Mouse (Mus musculus): ENCODE measurements at regions not wholly inside any gene's neighbourhood (a gene's known extent, or its start where the extent isn't known, plus 50 kb on each side); places are given as distances from the start of the nearest gene placed in this dataset.

- WGBS = 95% methylated on average over 5 of the region's 5 CpGs
- no peaks in the 10 kb centered on the region for H3K9me3 ChIP-seq (ENCODE audit: control insufficient read depth)
- no peaks in the 10 kb centered on the region for H3K4me1 ChIP-seq (replicated peaks; ENCODE audit: control insufficient read depth, insufficient read depth, low read length)
These were observed 122.9 kb downstream of the Sp3 start for GRCm38 (mm10) chr2:72857377-72857776.

GRCm38 (mm10) chr2:72865462-72866365, 114.5 kb downstream of the Sp3 start:
- H3K27ac ChIP-seq (ENCODE audit: low read depth, low read length) = peak overlapping the region; percentile 82
- H3K4me1 ChIP-seq (replicated peaks; ENCODE audit: control insufficient read depth, insufficient read depth, low read length) = no peaks in the 10 kb centered on the region
- H3K27me3 ChIP-seq (replicated peaks; ENCODE audit: control insufficient read depth, insufficient read depth, low read length) = no peaks in the 10 kb centered on the region
- no peak overlapping the region for H3K4me3 ChIP-seq (ENCODE audit: low read depth, low read length)
- H3K36me3 ChIP-seq (ENCODE audit: control insufficient read depth, insufficient read depth) = no peaks in the 10 kb centered on the region
- peak overlapping the region; percentile 32; the same call in 1 of the 2 replicates for H3K4me2 ChIP-seq (replicated peaks; ENCODE audit: low read depth)
- 32% methylated on average over 19 of the region's 19 CpGs for WGBS
- ATAC-seq = peak; percentile 97
- TF ChIP-seq CTCF (IDR thresholded peaks at IDR 0.05; ENCODE audit: low read depth) = 0 out of 2 replicates have a peak, but pooled peaks have one; percentile 6
- H3K9ac ChIP-seq (ENCODE audit: low read depth, low read length) = no peak overlapping the region
- no peaks in the 10 kb centered on the region for H3K9me3 ChIP-seq (ENCODE audit: control insufficient read depth)

More at GRCm38 (mm10) chr2:72857377-72857776, 122.9 kb downstream of the Sp3 start:
- TF ChIP-seq CTCF (IDR thresholded peaks at IDR 0.05; ENCODE audit: low read depth) = no peak
- Histone ChIP-seq H3K27ac (ENCODE audit: low read depth, low read length) (no peak overlapping the region), H3K4me3 (ENCODE audit: low read depth, low read length) (no peak overlapping the region), H3K27me3 (replicated peaks; ENCODE audit: control insufficient read depth, insufficient read depth, low read length) (no peaks in the 10 kb centered on the region), H3K9ac (ENCODE audit: low read depth, low read length) (no peak overlapping the region), H3K36me3 (ENCODE audit: control insufficient read depth, insufficient read depth) (no peaks in the 10 kb centered on the region), H3K4me2 (replicated peaks; ENCODE audit: low read depth) (no peak overlapping the region)
- ATAC-seq = no peak

- 28% methylated on average over 2 of the region's 2 CpGs for WGBS
- no peaks in the 10 kb centered on the region for H3K4me1 ChIP-seq (replicated peaks; ENCODE audit: control insufficient read depth, insufficient read depth, low read length)
- no peaks in the 10 kb centered on the region for H3K9me3 ChIP-seq (ENCODE audit: control insufficient read depth)
- no peak for ATAC-seq
- no peak overlapping the region; the same call in 1 of the 2 replicates for H3K27ac ChIP-seq (ENCODE audit: low read depth, low read length)
- no peak overlapping the region for H3K9ac ChIP-seq (ENCODE audit: low read depth, low read length)
- H3K27me3 ChIP-seq (replicated peaks; ENCODE audit: control insufficient read depth, insufficient read depth, low read length) = no peaks in the 10 kb centered on the region
- no peak overlapping the region for H3K4me2 ChIP-seq (replicated peaks; ENCODE audit: low read depth)
- no peak overlapping the region for H3K4me3 ChIP-seq (ENCODE audit: low read depth, low read length)
- TF ChIP-seq CTCF (IDR thresholded peaks at IDR 0.05; ENCODE audit: low read depth) = peak; percentile 54
- H3K36me3 ChIP-seq (ENCODE audit: control insufficient read depth, insufficient read depth) = no peaks in the 10 kb centered on the region
These were observed 113.9 kb downstream of the Sp3 start for GRCm38 (mm10) chr2:72866366-72866688.

- Histone ChIP-seq H3K27me3 (replicated peaks; ENCODE audit: control insufficient read depth, insufficient read depth, low read length) (no peaks in the 10 kb centered on the region), H3K4me3 (ENCODE audit: low read depth, low read length) (no peak overlapping the region), H3K4me1 (replicated peaks; ENCODE audit: control insufficient read depth, insufficient read depth, low read length) (no peaks in the 10 kb centered on the region), H3K27ac (ENCODE audit: low read depth, low read length) (no peak overlapping the region), H3K4me2 (replicated peaks; ENCODE audit: low read depth) (no peak overlapping the region), H3K36me3 (ENCODE audit: control insufficient read depth, insufficient read depth) (no peaks in the 10 kb centered on the region), H3K9me3 (ENCODE audit: control insufficient read depth) (no peaks in the 10 kb centered on the region), H3K9ac (ENCODE audit: low read depth, low read length) (no peak overlapping the region)
- ATAC-seq = no peak
- TF ChIP-seq CTCF (IDR thresholded peaks at IDR 0.05; ENCODE audit: low read depth) = no peak
- 92% methylated on average over 3 of the region's 3 CpGs for WGBS
These were observed 112.1 kb downstream of the Sp3 start for GRCm38 (mm10) chr2:72868173-72868572.

GRCm38 (mm10) chr2:72871836-72872235, 108.4 kb downstream of the Sp3 start:
- no peaks in the 10 kb centered on the region for H3K4me1 ChIP-seq (replicated peaks; ENCODE audit: control insufficient read depth, insufficient read depth, low read length)
- no peaks in the 10 kb centered on the region for H3K9me3 ChIP-seq (ENCODE audit: control insufficient read depth)
- H3K9ac ChIP-seq (ENCODE audit: low read depth, low read length) = no peak overlapping the region
- H3K4me2 ChIP-seq (replicated peaks; ENCODE audit: low read depth) = no peak overlapping the region
- H3K27me3 ChIP-seq (replicated peaks; ENCODE audit: control insufficient read depth, insufficient read depth, low read length) = no peaks in the 10 kb centered on the region
- no peak for ATAC-seq
- 89% methylated on average over 5 of the region's 5 CpGs for WGBS
- no peak for TF ChIP-seq CTCF (IDR thresholded peaks at IDR 0.05; ENCODE audit: low read depth)
- H3K36me3 ChIP-seq (ENCODE audit: control insufficient read depth, insufficient read depth) = no peaks in the 10 kb centered on the region
- no peak overlapping the region for H3K4me3 ChIP-seq (ENCODE audit: low read depth, low read length)
- no peak overlapping the region for H3K27ac ChIP-seq (ENCODE audit: low read depth, low read length)

GRCm38 (mm10) chr2:72873948-72874347, 106.3 kb downstream of the Sp3 start:
- ATAC-seq = no peak

More at GRCm38 (mm10) chr2:72873948-72874347, 106.3 kb downstream of the Sp3 start:
- no peak overlapping the region for H3K4me2 ChIP-seq (replicated peaks; ENCODE audit: low read depth)
- H3K36me3 ChIP-seq (ENCODE audit: control insufficient read depth, insufficient read depth) = no peaks in the 10 kb centered on the region
- no peak overlapping the region for H3K27ac ChIP-seq (ENCODE audit: low read depth, low read length)
- no peaks in the 10 kb centered on the region for H3K4me1 ChIP-seq (replicated peaks; ENCODE audit: control insufficient read depth, insufficient read depth, low read length)
- no peaks in the 10 kb centered on the region for H3K27me3 ChIP-seq (replicated peaks; ENCODE audit: control insufficient read depth, insufficient read depth, low read length)
- no peak for TF ChIP-seq CTCF (IDR thresholded peaks at IDR 0.05; ENCODE audit: low read depth)
- no peak overlapping the region for H3K9ac ChIP-seq (ENCODE audit: low read depth, low read length)
- 82% methylated on average over 10 of the region's 10 CpGs for WGBS
- H3K4me3 ChIP-seq (ENCODE audit: low read depth, low read length) = no peak overlapping the region
- no peaks in the 10 kb centered on the region for H3K9me3 ChIP-seq (ENCODE audit: control insufficient read depth)

Data from intestine, postnatal 0 days (tissue).